Mouse (Mus musculus) adrenal gland, postnatal 36 days (tissue): Measurements from ENCODE around the gene Nr1h3. TPM values are rescaled to one million over a fixed set of nuclear protein-coding genes. Genes with fewer than 3 reads are reported as not detected.

Experiments used
- DNase-seq, 2 experiments: peaks; one replicate each; pipeline ENCODE4 v3.0.0; 2021; ENCODE audit warnings: mixed read lengths in 1 of 2
- total RNA-seq, 2 experiments: library from RNA; stranded (reverse); gene quantifications; 2 replicates each; pipeline ENCODE4 v1.2.3; 2021

The Nr1h3 gene
- total RNA-seq, 2 experiments from 2014 or later: 26.2 to 34.3 TPM

DNA sequence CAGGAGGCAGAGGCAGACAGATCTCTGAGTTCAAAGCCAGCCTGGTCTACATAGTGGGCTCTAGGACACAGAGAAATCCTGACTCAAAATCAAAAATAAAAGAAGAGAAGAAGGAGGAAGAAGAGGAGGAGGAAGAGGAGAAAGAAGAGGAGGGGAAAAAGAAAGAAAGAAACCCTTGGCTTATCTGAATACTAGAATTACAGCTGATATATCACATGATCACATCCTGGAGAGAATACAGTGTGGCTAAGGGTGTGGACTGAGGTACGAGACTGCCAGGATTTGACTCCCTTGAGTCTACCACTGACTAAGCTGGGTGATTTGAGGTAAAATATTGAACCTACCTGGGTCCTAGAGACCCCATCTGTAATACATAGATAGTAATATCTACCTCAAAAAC lies 16.4 kb downstream of the Nr1h3 start:
- no peak for DNase-seq

- DNase-seq: peak in 1 of 2 experiments; percentile 36
Measured at GRCm38 (mm10) chr2:91183711-91184405, 18.8 kb downstream of the Nr1h3 start, which contains the start of gene Madd. Gene Madd (minus strand): TSS chr2:91183837.

DNA sequence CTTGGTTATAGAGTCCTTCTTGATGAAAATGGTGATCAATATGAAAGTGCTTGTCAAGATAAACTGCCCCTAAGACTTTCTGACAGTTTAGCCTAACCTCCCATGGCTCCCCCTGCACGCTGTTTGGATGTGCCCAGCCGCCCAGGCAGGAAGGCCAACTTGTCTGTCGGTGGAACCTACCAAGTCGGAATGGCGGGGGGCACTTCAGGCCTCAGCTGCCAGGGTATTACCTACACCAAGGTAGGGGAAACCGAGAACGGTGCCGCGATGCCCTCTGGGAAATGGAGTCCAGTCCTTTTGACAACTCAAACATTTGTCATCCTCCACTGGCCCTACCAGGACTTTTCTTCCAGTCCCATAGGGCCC lies 19.5 kb downstream of the Nr1h3 start:
- peak; percentile 94 to 96 for DNase-seq

DNA sequence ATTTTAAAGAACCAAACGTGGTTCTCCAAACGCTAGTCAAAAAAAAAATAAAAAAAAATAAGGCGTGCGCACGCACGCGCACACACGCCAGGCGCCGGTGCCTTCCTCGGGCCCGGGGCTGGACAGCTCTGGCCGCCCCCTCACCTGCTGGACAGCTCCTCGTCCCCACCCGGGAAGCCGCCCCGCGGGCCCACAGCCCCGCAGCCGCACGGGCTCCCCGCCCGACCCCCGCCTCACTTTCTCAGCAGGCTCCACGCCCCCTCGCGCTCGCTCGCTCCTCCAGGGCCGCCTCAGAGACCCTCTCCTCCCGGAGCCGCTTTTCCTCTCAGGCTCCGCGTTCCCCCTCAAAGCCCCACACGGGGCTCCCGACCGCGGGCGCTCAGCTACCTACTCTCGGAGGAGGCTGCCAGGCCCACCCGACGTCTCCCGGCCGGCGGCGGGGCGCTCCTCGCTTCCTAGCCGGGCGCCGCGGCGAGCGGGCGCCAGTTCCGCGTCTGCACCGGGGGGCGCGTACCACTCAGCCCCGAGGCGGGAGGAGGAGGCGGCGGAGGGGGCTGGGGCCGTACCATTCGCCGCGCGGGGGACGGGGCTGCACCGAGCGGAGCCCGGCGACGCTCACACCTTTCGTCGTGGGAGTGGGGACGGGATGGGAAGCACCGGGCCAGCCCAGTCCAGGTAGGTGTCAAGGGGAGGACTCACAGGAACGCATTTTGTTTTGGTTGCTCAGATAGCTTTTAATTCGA lies 20.1 kb downstream of the Nr1h3 start:
- peak; percentile 69 to 82 for DNase-seq

- DNase-seq: peak in 1 of 2 experiments; percentile 22
Measured at GRCm38 (mm10) chr2:91182016-91182404, 20.6 kb downstream of the Nr1h3 start.

DNA sequence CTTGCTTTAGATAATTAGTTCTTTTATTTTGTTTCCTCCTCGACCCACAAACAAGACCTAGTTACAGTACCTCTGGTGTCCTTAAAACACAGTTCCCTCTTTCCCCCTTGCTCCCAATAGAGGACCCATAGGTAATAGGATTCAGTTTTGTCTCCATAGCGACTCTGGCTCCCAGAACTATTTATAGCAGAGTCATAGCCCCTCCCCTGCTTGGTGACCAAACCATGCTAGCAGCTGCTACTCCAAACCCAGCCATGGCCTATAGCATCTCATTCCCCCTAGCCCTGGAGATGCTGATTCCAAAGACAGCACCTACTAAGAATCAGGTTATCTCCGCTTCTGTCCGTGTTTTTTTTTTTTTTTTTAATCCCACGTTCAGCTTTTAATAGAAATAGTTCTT lies 21.9 kb downstream of the Nr1h3 start:
- DNase-seq: no peak

GRCm38 (mm10) chr2:91179825-91180224 lies 22.8 kb downstream of the Nr1h3 start:
- DNase-seq: no peak

DNA sequence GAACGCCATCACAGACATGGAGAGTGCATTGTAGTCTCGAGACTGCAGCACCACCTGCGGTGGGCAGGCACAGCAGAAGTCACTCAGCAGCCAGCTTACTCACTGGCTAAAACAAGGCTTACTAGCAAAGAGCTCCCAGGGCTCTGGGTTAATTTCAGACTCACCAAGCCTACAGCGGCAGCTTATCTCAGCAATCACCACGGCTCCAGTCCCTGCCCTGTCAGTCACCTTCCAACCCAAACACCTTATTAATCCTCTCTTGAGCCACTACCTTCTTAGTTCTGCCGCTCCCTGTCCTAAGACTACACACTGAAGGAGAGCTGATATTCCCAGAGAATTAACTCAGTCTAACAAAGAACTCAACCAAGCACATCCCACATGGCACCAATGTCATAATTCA lies 26.4 kb downstream of the Nr1h3 start:
- DNase-seq: no peak

GRCm38 (mm10) chr2:91175490-91175889 lies 27.1 kb downstream of the Nr1h3 start:
- no peak for DNase-seq

- DNase-seq: no peak
Measured at GRCm38 (mm10) chr2:91169587-91170322, 32.9 kb downstream of the Nr1h3 start.

GRCm38 (mm10) chr2:91167629-91168028 lies 35.0 kb downstream of the Nr1h3 start:
- DNase-seq: no peak

- DNase-seq: no peak
Measured at GRCm38 (mm10) chr2:91164991-91165390, 37.6 kb downstream of the Nr1h3 start.

GRCm38 (mm10) chr2:91163532-91163931 lies 39.1 kb downstream of the Nr1h3 start:
- DNase-seq: no peak

GRCm38 (mm10) chr2:91162952-91163351 lies 39.7 kb downstream of the Nr1h3 start:
- no peak for DNase-seq

DNA sequence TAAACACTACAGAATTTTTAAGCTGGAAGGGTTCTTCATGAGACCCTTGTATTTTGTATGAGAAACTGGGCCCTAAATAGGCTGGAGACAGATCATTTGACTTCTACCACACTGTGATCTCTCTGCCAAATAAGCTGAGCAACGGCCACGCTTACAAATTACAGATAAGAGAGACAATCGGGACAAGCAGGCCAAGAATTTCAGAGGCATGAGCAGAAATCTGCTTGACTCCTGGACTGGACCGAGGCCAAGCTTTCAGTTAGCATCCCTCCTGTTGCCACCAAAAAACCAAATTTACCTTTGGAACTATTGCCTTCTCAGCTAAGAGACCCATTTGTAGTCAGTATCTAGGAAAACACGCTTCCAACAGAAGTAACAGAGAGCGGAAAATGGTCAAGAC lies 42.0 kb downstream of the Nr1h3 start:
- no peak for DNase-seq

DNA sequence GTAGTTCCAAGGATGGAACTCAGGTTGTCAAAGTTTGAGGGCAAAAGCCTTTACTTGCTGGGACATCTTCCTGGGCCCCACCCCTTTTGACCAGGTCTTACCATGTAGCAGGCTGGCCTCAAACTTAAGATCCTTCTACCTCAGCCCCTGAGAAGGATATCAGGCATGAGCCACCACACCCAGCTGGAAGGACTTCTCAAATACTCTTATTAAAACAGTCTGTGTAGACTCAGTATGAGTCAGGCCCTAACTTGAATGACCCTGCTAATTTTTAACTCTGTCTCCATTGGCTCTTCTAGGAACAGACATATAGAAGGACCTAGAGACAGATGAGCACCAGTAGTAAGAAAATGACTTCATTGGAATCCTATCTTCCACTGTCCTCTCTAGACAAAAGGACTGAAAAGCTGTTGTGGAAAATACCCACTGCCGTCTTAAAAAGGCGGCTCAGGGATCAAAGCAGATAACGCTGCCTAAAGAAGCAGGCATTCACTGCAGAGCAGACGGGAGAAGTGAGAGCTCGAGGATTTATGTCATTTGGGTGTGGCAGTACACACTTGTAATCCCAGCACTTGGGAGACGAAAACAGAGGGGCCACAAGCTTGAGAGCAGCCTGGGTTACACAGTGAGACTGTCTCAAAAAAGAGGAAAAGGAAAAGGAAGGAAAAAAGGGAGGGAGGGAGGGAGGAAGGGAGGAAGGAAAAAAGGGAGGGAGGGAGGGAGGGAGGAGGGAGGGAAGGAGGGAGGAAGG lies 45.5 kb downstream of the Nr1h3 start:
- DNase-seq: no peak

- peak; percentile 85 to 86 for DNase-seq
Measured at GRCm38 (mm10) chr2:91154091-91154490, 48.5 kb downstream of the Nr1h3 start.

GRCm38 (mm10) chr2:91152885-91153377 lies 49.7 kb downstream of the Nr1h3 start:
- no peak for DNase-seq

GRCm38 (mm10) chr2:91151331-91151730 lies 51.3 kb downstream of the Nr1h3 start:
- no peak for DNase-seq

DNA sequence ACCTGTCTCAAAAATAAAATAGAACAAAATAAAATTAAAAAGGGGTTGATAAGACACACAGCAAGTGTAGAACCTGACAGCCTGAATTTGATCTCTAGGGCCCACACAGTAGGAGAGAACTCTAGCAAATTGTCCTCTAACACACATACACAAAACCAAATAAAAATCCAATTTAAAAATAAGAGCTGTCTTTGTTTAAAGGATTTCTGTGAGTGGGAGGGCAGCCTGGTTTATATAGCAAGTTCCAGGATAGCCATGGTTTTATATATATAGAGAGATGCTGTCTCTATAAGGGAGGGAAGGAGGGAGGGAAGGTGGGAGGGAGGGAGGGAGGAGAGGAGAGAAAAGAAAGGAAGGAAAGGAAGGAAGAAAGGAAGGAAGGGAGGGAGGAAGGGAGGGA lies 54.5 kb downstream of the Nr1h3 start:
- no peak for DNase-seq

DNA sequence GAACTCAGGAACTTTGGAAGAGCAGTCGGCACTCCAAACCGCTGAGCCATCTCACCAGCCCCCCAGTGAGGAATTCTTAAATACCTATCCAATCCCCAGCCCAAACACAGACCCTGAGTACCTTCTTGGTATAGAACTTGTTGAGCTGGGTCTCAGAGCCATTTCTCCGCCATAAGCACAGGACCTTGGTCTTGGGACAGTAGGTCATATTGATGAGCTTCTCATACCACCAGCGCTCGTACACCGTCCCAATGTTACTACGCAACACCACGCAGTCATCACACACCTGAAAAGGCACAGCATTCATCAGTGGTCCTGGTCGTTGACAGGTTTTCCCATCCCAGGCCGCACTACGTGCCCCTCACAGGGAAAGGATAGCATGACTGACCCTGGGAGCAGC lies 59.2 kb downstream of the Nr1h3 start:
- no peak for DNase-seq

DNA sequence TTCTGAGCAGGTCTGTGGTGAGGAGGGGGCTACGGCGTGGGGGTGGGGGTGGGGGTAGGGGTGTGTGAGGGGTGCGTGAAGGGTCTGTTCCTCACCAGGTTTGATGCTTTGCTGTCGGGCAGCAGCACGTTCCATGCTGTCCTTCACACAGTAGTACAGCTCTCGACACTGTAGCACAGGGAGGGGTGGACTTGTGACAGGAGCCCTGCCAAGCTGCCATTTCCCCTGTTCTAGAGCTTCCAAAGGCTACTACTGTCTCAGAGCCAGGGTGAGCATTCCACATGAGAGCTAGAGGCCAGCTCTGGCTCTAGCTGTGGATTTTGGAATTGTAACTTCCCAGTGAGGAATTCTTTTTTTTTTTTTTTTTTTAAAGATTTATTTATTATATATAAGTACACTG lies 59.7 kb downstream of the Nr1h3 start:
- no peak for DNase-seq
